Mouse (Mus musculus) frontal cortex, adult 2 months (tissue): ENCODE data around the gene Baz2b. TPM values are rescaled to one million over a fixed set of nuclear protein-coding genes. Genes with fewer than 3 reads are reported as not detected.
A peak's percentile ranks its signal among the peaks of the same experiment; 100 is the strongest.

Source experiments
- DNase-seq, 2 experiments: peaks; one replicate each; pipeline ENCODE4 v3.0.0; 2022; ENCODE audit warnings: low spot score in 1 of 2; ENCODE audit errors: extremely low spot score in 1 of 2
- polyA plus RNA-seq: library from polyadenylated mRNA; depleted of rRNA; stranded (reverse); fragments of >200 nt; gene quantifications from 2 replicates; pipeline ENCODE4 v1.2.3, GENCODE M21; 2012; rRNA removed

Gene Baz2b
- polyA plus RNA-seq, result 31.3 and 34.7 TPM in 2 replicates

DNA sequence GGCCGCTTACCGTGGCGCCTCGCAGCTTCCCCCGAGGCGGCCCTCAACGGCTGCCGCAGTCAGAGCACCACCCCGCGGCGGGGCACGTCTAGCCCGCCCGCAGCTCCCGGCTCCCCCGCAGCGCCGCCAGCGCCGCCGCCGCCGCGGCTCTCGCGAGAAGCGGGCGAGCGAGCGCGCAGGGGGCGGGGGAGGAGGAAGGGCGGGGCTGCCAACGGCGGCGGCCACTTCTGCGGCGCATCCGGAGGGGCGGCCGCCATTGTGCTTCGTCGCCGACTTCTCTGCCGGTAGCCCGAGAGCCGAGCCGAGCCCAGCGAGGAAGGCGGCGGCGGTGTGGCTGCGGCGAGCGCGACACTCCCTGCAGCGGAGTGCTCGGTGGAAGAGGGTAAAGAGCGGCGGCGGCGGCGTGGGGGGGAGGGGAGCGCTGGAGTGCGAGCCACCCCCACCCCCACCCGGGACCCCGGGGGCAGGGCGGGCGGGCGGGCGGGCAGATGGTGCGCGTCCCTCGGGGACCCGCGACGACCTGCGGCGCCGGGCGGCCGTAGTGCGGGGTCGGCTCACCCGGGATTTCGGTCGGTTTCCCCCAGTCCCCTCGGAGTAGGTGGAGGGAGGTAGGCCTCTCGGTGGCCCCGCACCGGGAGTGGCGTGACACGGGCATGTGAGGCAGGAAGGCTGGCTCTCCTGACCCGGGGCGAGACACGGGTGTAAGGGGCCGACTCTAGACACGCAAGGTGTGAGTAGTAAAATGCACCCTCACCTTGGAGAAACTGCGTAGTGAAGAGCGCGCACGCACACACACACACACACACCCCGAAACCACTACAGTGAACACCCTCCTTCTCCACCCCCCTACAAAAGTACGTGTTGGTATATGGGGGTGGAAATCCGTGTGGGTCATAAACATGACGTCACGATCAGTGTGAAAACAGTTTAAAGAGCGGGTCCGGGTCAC is at the start of gene Baz2b, which contains the start of gene March7:
Baz2b (minus strand) TSS at position 137 of the 949 bp plus-strand sequence.
March7 (plus strand) TSS at position 185 of the 949 bp plus-strand sequence.
- DNase-seq, result peak; percentile 41 to 80

DNA sequence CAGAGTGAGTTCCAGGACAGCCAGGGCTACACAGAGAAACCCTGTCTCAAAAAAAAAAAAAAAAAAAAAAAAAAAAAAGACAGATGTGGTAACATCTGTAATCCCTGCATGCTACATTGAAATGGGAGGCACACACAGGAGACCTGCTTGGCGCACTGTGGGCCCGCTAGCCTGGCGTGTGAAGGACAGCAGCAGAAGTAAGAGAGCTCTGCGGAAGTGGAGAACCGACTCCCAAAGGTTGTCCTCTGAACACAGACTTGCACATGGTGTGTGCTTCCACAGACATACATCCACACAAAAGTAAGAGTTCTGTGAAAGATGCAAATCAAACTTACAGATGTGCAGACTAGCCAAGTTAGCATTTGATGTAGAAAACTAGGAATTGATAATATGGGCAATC is 49.5 kb upstream of the Baz2b start:
- DNase-seq, result no peak

- no peak for DNase-seq
Measured at GRCm38 (mm10) chr2:60256751-60257150, 47.1 kb upstream of the Baz2b start.

DNA sequence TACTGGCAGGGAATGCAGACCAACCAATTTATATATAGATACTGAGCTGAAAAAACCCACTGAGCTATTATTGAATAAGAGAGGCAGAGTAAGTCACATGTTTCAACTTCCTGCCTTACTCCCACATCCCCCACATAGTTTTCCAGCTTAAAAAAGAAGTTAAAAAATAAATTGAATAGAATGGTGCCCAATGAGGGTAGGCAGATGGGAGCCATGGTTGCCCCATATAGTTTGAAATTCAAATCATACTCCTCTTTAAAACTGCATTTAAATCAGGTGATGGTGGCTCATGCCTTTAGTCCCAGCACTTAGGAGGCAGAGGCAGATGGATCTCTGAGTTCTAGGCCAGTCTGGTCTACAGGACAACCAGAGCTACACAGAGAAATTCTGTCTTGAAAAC is 43.9 kb upstream of the Baz2b start:
- peak; percentile 26 to 63 for DNase-seq

DNA sequence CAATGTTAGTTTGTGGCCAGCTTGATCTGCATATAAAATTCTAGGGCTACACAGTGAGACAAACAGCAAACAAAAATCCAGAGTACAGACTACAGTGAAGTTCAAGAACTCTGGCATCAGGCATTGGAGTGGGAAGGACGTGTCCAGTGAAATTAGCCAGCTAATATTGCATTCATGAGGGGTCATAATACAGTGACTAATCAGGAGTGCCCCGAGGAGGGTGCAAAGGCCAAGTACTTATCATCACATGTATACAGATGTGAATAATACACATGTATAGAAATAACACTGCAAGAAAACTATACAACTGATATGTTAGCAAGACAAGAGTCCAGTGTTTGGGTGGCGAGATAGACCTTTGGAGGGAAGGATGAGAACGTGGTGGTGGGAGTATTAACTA is 43.1 kb upstream of the Baz2b start:
- DNase-seq, result no peak

DNA sequence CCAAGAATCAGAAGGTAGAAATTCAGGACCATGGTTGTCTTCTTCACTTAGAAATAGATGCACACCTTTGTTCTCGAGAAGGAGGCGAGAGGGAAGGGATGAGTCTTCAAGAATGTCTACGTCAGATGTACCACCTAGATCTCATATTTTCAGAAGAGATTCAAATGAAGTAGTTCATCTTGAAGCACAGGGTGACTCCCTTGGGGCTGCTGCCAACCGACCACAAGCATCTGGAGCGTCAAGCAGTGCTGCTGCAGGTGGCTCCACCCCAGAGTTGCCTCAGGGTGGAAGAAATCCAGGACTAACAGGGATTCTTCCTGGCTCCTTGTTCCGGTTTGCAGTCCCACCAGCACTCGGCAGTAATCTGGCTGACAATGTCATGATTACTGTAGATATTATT is 24.9 kb upstream of the Baz2b start:
- no peak for DNase-seq

DNA sequence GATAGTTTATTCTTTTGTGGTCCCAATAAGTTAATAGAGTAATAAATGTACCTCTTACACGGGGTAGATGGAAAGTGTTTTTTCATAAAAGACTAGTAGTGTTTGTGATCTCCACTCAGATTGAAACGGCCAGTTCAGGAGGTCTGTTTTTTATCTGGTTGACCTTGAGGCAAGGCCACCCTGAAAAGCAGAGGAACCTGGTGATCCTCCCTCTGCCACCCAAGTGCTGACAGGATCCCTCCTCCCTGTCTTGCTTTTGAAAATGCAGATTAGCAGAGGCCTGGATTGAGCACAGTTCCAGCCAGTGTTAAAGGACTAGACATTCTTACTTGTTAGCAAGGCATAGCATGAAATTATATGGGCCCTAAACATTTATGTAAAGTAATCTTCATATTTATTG is 23.5 kb upstream of the Baz2b start:
- no peak for DNase-seq

GRCm38 (mm10) chr2:60230361-60230760 is 20.7 kb upstream of the Baz2b start:
- DNase-seq, result no peak

GRCm38 (mm10) chr2:60228470-60228869 is 18.8 kb upstream of the Baz2b start:
- no peak for DNase-seq

GRCm38 (mm10) chr2:60223489-60223888 is 13.8 kb upstream of the Baz2b start:
- DNase-seq, result no peak

DNA sequence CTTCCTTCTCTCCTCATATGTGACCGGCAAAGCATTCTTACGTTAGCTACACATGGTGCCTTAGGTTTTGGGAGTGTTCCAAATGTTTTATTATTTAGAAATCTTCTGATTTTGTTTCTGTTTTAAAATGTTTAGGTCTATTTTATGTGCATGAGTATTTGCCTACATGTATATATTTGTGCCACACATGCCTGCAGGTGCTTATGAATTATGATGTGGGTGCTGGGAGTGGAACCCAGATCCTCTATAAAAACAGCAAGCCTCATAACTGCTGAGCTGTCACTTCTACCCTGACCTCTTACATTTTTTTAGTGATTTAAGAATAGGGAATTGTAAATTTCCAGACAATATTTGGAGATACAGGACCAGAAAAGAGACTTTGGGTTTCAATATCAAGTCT is 12.3 kb upstream of the Baz2b start:
- no peak for DNase-seq

DNA sequence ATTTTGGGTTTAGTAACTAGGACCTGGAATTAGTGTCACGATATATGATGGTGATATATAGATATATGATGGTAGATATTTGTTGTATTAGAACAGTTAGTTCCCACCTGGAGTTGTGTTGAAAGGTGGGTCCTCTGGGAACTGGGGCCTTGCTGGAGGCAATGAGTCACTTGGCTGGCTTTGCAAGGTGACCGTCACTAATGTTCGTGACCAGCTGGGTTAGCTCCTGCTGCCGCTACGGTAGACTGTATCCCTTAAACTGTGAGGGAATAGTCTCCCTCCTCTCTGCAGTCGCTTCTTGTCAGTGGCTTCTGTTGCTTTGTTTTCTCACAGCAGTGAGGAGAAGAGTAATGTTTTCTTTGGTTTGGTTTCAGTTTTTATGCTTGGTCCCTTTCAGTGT is 11.6 kb upstream of the Baz2b start:
- no peak for DNase-seq

DNA sequence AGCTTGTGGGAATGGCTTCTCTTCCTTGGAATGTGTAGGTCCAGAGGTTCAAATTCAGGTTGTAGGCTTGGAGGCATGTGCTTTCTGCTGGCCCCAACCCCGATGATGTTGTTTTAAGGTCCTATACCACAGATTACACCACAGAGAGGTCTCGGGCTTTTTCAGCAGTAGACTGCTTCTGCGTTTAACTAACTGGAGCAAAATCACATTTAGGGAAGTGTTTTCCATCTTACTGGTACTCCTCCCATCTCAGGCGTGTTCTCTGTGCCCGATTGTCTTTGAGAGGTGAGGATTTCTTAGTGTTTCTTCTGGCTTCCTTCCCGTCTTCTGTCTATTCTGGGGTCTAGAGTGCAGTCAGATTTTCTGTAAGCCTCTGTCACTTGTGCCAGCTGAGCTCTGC is 8.0 kb upstream of the Baz2b start:
- DNase-seq, result no peak

DNA sequence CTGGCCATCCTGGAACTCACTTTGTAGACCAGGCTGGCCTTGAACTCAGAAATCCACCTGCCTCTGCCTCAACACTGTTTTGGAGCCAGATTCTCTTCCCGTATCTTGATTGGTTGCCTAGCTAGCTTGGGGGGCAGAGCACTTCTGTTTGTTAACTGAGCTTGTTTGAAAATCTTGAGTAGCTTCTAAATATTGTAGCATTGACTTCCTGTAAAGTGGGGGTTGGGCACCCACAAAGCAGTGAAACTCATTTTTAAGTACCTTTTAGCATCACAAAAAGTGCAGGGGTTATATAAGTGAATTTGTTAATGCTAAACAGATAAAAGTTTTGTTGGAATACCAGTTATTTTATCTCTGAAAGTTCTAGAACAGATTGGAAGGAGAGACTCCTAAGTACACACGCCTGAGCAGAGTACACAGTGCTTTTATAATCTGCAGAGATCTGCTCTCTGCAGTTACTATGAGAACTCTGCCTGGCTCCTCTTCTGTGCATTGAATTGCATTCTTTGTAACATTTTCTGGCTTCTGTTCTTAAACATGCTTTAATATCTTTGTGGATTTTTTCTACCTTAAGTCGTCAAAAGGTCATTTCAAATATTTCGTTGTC is 7.0 kb upstream of the Baz2b start:
- no peak for DNase-seq

DNA sequence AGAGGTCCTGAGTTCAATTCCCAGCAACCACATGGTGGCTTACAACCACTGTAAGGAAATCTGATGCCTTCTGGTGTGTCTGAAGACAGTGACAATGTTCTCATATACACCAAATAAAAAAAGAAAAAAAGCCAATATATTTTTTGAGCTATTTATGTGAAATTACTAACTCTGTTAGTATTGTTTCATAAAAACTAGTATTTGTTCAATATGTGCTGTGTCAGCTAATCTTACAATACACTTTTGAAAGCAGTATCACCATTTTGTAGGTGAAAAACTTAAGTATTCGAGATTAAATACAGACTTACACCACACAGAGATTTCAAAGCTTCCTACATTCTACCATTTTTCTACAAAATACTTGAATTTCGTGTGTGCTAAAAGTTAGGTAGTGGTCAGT is 5.0 kb upstream of the Baz2b start:
- no peak for DNase-seq

DNA sequence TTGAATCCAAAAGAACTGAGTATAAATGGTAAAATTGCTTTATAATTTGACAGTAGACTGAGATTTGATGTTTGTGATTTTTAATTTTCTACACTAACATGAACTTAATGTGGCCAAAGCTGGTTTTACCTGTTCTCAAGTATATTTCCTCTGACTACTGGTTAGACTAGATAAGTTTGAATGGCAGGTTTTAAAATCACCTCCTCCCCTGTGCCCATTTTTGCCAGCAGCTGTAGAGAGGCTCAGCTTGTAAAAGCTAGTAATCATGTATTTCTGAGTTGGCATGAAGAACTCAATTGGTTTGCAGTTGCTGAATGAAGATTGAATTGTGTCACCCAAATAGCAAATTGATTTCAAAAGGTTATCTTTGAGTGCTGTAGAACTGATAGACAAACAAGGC is 2.8 kb upstream of the Baz2b start:
- DNase-seq, result no peak

- DNase-seq, result no peak
Measured at GRCm38 (mm10) chr2:60210821-60211220, 1.2 kb upstream of the Baz2b start.

GRCm38 (mm10) chr2:60209122-60209611 is 472 bp downstream of the Baz2b start:
- peak in 1 of 2 experiments; percentile 49 for DNase-seq

DNA sequence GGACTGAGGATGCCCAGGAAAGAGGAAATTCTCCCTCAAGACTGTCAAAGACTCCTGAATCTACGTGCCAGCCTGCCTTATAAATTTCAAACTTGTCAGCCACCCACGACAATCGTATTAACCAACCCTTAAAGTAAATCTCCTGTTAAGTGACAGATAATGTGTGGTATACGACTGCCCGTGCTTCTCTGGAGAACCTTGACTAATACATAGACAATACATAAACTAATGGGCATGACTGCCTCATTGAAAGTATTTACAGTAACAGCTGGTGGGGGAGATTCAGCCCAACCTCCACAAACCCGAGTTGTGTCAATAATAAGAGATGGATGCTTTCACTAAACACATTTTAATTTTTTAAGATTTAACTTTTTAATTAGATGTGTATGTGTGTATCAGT is 3.8 kb downstream of the Baz2b start:
- DNase-seq, result no peak

DNA sequence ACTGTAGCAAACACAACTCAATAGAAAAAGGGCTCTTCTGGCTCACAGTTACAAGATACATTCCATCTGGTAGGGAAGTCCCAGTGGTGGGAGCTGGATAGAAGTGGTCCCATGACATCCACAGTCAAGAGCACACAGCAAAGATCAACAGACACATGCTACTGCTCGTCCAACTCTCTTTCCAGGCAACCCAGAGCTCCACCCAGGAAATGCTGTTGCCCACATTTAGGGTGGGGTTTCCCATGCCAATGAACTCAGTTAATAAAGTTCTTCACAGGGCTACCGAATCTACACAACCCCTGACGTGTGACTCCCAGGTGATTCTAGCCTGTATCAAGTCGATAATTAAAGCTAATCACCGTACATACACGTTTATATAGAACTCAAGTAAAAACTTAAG is 5.5 kb downstream of the Baz2b start:
- DNase-seq, result no peak

- no peak for DNase-seq
Measured at GRCm38 (mm10) chr2:60203733-60204132, 5.9 kb downstream of the Baz2b start.
